Mouse (Mus musculus) MEL (cell line): ENCODE data around the gene Tsc22d4.

Experiments used
- CHD1 ChIP-seq: IDR thresholded peaks from 2 replicates; pipeline ENCODE4 v1.6.1; 2012; ENCODE audit warnings: low read depth, mild to moderate bottlenecking, inconsistent platforms, low read length, improper control_type of control experiment
- ELF1 ChIP-seq: IDR thresholded peaks from 2 replicates; pipeline ENCODE4 v1.6.1; 2014; ENCODE audit warnings: low read depth, mild to moderate bottlenecking, inconsistent platforms, low read length, improper control_type of control experiment, moderate library complexity
- HCFC1 ChIP-seq: IDR thresholded peaks from 2 replicates; pipeline ENCODE4 v1.6.1; 2012; ENCODE audit warnings: low read depth, mild to moderate bottlenecking, inconsistent platforms, low read length, improper control_type of control experiment, moderate library complexity
- MAX ChIP-seq: IDR thresholded peaks from 2 replicates; pipeline ENCODE4 v1.6.1; 2011; ENCODE audit warnings: low read length, improper control_type of control experiment
- POLR2A ChIP-seq, 2 experiments: IDR thresholded peaks; 2 replicates each; pipeline ENCODE4 v1.6.1; 2011 to 2012; ENCODE audit warnings: low read length in 2 of 2, mild to moderate bottlenecking in 2 of 2, control low read depth in 1 of 2, improper control_type of control experiment in 1 of 2, low read depth in 1 of 2, moderate library complexity in 1 of 2; ENCODE audit not compliant: control insufficient read depth in 1 of 2, insufficient read depth in 1 of 2, poor library complexity in 1 of 2
- RAD21 ChIP-seq: IDR thresholded peaks from 2 replicates; pipeline ENCODE4 v1.6.1; 2011; ENCODE audit warnings: mild to moderate bottlenecking, low read depth, low read length, improper control_type of control experiment
- SIN3A ChIP-seq: IDR thresholded peaks from 2 replicates; pipeline ENCODE4 v1.6.1; 2012; ENCODE audit warnings: low read length, improper control_type of control experiment, inconsistent platforms
- SMC3 ChIP-seq: IDR thresholded peaks from 2 replicates; pipeline ENCODE4 v1.6.1; 2011; ENCODE audit warnings: low read depth, low read length, improper control_type of control experiment
- TCF12 ChIP-seq: IDR thresholded peaks from 2 replicates; pipeline ENCODE4 v1.6.1; 2014; ENCODE audit warnings: low read depth, mild to moderate bottlenecking, inconsistent platforms, low read length, improper control_type of control experiment, moderate library complexity
- ZC3H11A ChIP-seq: IDR thresholded peaks from 2 replicates; pipeline ENCODE4 v1.6.1; 2012; ENCODE audit warnings: low read depth, mild to moderate bottlenecking, inconsistent platforms, low read length, improper control_type of control experiment

GRCm38 (mm10) chr5:137742836-137743235 is 2.7 kb upstream of the Tsc22d4 start:
- no peak for TF ChIP-seq ELF1
- TF ChIP-seq ZC3H11A = no peak
- no peak for TF ChIP-seq POLR2A (IDR thresholded peaks at IDR 0.05; ENCODE audit: control insufficient read depth in 1 of 2, insufficient read depth in 1 of 2, low read depth in 1 of 2, low read length in 2 of 2, poor library complexity in 1 of 2)
- TF ChIP-seq RAD21 = no peak
- no peak for TF ChIP-seq CHD1
- TF ChIP-seq MAX = no peak
- TF ChIP-seq SIN3A = no peak
- no peak for TF ChIP-seq HCFC1
- no peak for TF ChIP-seq TCF12
- no peak for TF ChIP-seq SMC3
